Mouse (Mus musculus) embryo, embryonic 10.5 days (tissue): ENCODE results near the gene Scgb1c1.

Experiments used
- DNase-seq: peaks from one replicate; pipeline ENCODE4 v3.0.0-alpha.2; 2015; ENCODE audit warnings: low spot score

Scgb1c1 gene

DNA sequence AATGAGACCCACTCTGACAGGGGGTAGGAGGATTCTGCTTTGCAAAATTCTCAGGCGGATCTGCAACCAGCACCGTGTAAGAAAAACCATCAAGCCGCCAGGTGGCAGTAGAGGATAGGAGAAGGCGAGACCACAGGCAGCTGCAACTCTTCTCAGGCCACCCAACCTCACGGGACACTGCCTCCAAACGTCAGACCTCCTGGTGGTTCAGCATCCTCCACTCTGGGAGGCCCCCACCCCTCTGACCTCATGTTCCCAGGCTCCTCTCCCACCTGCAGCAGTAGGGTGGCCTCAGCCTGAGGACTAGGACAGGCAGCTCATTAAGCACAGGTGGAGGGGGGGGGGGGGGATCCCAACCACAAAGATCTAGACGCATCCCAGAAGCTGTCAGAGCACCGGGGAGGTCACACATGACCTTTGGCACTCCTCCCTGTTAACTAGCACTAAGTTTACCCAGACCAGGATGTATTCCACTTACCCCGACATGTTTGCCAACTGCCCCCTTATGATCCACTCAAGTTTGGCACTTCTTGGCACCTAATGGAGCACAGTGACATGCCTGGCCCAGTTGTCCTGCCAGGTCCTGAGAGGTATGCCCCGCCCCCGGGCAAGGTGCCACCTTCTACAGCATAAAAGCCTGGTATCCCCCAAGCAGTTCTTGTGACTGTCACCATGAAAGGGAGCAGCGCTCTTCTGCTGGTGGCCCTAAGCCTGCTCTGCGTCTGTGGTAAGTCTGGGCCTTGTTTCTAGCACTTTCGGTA is at the start of gene Scgb1c1:
Gene Scgb1c1, plus strand, starts transcription at position 643 of the 761 bp plus-strand sequence.
- peak; percentile 91 for DNase-seq

- no peak for DNase-seq
These were observed 47.7 kb upstream of the Scgb1c1 start for GRCm38 (mm10) chr7:140797619-140798018.

DNA sequence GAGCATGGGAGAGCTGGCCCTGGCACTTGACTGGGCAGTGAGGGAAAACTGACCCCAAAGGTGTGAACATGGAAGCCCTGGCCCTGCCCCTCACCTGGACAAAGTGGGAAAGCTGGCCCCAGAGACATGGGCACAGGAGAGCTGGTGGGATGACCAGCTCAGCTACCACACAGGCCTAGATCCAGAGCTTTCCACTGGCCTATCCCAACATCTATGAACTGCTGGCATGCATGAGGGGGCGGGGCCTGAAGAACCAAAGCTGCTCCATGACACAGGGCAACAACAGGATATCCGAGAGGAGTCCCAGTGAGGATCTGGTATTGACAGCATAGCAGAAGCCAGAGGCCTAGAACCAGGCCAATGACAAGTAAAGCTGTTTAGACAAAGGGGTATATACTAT is 47.1 kb upstream of the Scgb1c1 start:
- no peak for DNase-seq

- no peak for DNase-seq
These were observed 42.7 kb upstream of the Scgb1c1 start for GRCm38 (mm10) chr7:140802629-140803028.

DNA sequence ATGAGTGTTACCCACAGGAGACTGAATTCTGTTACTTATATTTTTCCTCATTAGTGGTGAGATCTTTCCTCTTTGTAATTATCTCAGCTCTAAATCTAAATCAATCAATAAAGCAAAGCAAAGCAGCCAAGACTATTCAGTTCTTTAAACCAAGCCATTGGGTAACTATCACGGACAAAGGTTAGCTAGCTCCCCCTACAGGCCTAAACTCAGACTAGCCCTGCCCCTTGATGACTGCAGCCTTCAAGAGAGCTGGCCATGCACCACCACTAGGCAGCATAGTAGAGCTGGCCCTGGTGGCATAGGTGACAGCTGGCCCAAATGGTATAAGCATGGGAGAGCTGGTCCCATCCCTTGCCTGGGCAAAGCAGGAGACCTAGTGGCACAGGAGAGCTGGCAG is 39.6 kb upstream of the Scgb1c1 start:
- DNase-seq = peak; percentile 60

DNA sequence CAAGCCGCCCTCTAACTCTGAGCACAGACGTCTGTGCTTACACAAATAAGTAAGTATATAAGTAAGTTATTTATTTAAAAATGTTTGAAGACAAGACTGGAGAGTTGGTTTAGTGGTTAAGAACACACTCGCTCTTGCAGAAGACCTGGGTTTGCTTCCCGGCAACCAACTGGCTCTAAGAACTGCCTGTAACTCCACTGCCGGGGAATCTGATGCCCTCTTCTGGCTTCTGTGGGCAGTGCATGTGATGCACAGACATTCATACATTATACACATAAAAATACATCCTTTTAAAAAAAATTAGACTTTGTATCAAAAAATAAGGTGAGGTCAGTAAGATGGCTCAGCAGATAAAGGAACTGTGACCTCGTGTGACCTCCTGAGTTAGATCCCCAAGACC is 34.9 kb upstream of the Scgb1c1 start:
- no peak for DNase-seq

DNA sequence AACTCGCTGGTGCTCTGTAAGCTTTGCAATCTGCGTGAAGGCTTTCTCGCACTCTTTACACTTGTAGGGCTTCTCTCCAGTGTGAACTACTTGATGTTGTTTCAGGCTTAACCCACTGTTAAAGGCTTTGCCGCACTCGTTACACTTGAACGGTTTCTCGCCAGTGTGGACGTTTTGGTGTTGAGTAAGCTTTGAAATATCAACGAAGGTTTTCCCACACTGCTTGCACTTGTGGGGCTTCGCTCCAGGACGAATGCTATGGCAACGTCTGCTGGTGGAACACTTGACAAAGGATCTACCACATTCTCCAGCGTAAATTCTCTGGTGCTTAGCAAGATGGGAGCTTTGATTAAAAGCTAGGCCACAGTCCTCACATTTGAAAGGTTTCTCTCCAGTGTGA is 33.6 kb upstream of the Scgb1c1 start:
- DNase-seq = no peak

DNA sequence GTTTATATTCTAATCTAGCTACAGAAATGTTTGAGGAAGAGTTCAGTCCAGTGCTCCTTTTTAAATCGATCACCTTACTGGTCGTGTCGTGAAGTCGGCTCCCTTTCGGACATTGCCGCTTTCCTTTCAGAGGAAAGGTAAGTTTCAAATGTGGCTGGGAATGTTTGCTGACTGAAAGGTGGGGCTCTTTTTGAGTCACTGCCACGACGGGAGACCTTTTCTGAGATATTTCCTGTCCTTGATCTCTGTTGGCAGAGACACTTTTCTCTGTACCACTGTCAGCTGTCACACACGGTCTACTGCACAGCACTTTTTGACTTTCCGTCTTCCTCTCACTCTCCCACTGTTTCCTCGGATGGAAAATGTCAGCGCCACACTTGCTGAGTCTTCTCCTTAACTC is 32.5 kb upstream of the Scgb1c1 start:
- no peak for DNase-seq

- no peak for DNase-seq
These were observed 25.2 kb upstream of the Scgb1c1 start for GRCm38 (mm10) chr7:140820173-140820572.

GRCm38 (mm10) chr7:140821305-140821652 is 24.1 kb upstream of the Scgb1c1 start:
- no peak for DNase-seq

DNA sequence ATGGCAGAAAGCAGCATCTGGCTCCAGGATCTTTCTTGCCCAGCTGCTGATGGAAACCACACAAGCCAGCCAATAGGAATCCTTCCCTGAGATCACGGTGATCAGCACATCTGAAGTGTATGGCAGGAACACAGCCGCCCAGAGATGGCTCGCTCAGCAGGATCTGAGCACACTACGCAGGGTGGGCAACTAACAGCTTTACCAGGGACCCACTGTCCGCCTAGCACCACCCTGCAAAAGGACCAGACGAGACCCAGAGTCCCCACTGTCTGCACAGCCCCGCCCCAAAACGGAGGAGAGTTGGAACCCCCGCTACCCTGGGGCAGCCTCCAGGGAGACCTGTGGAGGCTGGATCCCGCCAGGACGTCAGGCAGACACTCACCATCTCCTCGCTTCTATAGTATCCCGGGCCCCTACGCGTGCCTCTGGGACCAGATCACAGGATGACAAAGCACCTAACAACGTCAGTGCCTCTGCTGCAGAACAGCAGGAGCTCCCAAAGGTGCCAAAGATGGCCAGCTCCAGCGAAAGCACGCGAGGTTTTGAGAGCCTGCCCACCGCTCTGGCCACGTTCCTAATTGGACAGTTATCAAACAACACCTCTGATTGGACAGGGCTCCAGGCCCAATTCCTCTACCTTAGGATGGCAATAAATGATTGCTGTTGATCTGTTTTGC is 23.6 kb upstream of the Scgb1c1 start, which contains the start of gene Zfp941:
Gene Zfp941, minus strand, starts transcription at position 526 of the 677 bp plus-strand sequence.
- DNase-seq = peak; percentile 76

DNA sequence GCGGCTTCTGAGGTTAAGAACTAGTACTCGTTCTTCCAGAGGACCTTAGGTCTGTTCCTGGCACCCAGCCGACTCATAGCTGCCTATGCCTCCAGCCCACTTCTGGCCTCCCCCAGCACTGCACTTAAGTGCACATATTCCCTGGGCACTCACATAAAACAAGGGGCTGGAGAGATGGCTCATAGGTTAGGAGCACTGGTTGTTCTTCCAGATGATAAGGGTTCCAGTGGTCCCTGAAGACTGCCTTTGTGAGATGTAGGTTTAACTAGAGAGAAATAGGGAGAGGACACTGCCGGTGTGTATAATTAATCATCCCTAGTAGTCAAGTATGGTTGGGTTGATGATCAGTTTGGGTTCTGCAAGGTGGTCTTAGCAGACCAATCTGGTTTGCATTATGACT is 22.6 kb upstream of the Scgb1c1 start:
- DNase-seq = no peak

GRCm38 (mm10) chr7:140828171-140828881 is 17.0 kb upstream of the Scgb1c1 start:
- DNase-seq = peak; percentile 61

GRCm38 (mm10) chr7:140831447-140831846 is 13.9 kb upstream of the Scgb1c1 start:
- no peak for DNase-seq

DNA sequence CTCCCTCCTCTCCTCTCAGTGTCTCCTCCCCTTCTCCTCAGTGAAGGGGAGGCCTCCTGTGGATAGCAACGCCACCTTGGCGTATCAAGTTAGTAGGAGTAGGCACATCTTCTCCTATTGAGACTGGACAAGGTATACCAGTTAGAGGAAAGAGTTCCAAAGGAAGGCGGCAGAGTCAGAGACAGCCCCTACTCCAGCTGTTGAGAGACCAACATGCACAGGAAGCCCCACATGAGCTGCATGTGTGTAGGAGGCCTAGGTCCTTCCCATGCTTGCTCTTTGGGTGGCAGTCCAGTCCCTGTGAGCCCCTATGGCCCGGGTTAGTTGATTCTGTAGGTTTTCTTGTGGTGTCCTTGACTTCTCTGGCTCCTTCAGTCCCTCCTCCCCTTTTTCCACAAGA is 12.0 kb upstream of the Scgb1c1 start:
- no peak for DNase-seq

DNA sequence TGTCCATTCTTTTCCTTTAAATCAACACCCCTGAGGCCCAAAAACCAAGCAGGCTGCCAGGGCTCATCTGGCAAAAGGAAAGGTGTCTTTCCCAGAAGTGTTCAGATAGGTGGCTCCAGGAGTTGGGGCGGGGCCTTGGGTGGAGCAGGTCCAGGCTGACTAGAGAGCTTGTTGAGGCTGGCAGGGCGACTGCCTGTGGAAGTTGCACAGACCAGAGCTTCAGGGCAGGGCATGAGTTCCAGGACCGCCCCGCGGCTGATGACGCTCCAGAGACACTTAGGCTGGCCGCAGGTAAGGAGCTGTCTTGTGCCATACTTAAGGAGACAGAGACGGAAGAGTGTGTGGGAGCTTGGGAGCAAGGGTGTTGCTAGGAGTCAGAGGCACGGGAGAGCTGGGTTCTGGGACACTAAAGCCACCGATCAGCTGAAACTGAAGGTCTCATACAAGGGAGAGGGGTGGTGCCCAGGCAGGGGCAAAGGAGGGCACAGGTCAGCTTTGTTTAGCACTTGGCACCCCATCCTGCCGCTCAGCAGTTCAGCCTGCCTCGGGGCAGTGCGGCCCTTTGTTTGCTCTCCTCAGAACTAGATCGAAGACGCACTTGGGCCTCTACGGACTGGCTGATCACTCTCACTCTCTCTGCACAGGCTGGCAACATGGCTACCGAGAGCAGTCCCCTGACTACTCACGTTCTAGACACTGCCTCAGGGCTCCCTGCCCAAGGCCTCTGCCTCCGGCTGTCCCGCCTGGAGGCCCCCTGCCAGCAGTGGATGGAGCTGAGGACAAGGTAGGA is 10.2 kb upstream of the Scgb1c1 start, which contains the start of gene Urah:
Gene Urah, plus strand, starts transcription at position 51 of the 790 bp plus-strand sequence.
- no peak for DNase-seq

DNA sequence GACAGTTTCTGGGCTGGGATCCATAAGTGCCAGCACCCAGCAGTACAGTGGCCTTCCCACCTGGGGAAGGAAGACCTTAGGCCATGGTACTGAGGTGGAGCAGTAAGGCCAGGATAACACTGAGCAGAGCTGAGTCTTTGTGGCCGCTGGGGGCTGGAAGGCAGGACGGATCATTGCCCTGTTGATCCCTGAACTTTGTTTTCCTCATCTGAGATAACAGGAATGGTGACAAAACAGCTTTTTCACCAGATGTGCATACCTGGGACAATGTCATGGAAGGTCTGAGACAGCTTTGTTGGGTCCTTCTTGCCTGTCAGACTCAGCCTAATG is 9.6 kb upstream of the Scgb1c1 start:
- DNase-seq = no peak

DNA sequence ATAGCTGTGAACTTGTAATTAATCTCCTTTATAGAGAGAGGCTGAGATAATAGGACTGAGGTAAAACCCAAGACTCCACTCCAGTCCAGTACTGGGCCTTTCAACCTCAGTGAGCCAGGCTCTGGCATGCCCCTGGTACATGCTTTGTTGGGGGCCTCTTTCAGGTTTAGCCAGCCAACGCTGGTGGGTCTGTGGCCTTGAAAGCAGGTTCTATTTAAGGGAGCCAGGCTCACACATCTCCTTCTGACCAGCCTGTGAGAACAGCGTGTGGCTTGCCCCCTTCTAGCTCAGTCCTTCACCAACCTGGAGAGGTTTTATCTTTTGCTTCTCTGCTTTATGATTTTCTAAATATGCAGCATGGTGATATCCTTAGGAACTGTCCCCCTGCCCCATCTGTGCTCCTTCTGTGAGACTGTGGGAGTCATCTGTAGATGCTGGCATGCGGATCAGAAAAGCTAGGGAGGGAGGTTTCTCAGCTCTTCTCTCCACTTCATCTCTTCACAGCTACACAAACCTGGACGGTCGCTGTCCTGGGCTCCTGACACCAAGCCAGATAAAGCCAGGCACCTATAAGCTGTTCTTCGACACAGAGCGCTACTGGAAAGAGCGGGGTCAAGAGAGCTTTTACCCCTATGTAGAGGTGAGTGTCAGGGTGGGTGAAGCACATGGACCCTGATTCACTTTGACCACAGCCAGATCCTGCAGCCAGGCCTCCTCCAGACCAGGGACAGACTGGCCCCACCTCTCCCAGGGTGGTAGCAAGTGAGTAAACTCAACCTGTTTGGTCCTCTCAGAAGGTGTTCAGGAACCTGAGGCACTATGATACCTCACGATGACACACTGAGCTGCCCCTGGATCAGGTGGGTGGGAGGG is 8.9 kb upstream of the Scgb1c1 start:
- DNase-seq = no peak

DNA sequence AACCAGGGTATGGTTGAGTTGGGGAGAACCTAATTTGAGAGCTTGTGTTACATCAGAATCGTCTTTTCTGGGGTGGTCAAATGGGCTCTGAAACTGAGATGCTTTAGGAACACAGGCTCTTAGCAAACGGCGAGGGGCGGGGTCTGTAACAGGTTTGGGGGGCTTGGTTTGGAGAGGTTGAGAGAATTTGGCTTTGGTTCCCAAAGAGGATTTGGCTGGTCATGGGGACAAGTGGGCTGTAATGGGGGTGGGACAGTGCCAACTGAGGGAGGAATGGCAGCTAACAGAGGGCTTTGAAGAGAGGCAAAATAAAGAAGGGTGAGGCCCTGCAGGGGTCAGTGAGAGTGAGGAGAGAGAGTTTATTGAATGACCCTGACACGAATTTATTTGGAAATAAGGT is 5.8 kb upstream of the Scgb1c1 start:
- DNase-seq = no peak

DNA sequence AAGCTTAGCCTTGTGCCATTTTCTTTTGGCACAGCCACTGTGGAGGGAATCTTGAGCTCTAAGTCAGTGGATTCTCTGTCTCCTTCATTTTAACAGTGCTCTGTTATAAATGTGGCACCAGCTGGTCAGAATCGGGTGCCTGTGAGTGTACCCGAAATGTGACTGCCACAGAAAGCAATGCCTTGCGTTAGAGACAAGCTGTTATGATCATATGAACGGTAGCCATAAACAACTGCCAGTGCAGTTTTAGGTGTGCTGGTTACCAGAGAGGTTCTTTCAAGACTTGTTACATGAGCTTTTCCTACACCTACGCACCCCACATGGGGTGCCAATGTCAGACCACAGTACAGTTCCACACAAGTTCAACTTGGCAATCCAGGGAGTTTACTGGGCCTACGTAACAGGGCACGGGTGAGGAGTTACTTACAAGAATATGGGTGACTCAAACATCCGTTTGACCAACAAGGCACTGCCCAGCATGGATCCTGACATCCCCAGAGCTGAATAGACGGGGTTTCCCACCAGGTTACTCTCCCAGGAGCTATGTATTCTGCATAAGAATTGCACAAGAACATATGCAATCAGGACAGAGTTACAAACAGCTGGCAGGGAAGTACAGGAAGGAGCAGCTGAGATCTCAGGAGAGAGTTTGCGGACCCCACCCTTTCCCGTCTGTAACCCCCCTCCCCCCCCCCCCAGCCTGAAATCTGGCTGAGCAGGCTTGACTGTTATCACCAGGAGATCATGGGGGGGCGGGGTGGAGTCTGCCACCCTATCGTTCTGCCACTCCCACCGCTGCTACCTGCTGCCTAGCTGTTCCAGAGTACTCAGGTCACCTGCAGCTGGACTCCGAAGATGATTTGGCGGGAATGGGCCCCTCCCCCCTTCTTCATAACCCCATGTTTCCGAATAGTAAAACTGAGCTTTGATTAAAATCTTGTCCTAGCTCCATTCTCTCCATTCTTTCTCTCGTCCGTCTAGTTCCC is 4.3 kb upstream of the Scgb1c1 start:
- no peak for DNase-seq
